Mouse (Mus musculus) midbrain, embryonic 13.5 days (tissue): ENCODE measurements around the gene Ltb4r1. TPM values are rescaled to one million over a fixed set of nuclear protein-coding genes. Genes with fewer than 3 reads are reported as not detected.

Source experiments
- ATAC-seq: fragments of 200-750 bp; cut with Nextera tagmentation; 2 replicates; pipeline ENCODE4 v1.8.0; 2017; ENCODE audit warnings: mild to moderate bottlenecking, moderate TSS enrichment, moderate library complexity
- H3K27ac ChIP-seq: fragments of 300-500 bp; sonication (generic); 2 replicates; pipeline ENCODE4 v1.5.1; 2015; ENCODE audit warnings: inconsistent platforms, mild to moderate bottlenecking, moderate library complexity
- H3K27me3 ChIP-seq: fragments of 300-500 bp; sonication (generic); 2 replicates; pipeline ENCODE4 v1.6.1; 2015; ENCODE audit warnings: mild to moderate bottlenecking, inconsistent platforms
- H3K36me3 ChIP-seq: fragments of 300-500 bp; sonication (generic); 2 replicates; pipeline ENCODE4 v1.6.1; 2015; ENCODE audit warnings: mild to moderate bottlenecking, inconsistent platforms
- H3K4me1 ChIP-seq: fragments of 300-500 bp; sonication (generic); replicated peaks from 2 replicates; pipeline ENCODE4 v1.6.1; 2015; ENCODE audit warnings: inconsistent platforms
- H3K4me2 ChIP-seq: fragments of 300-500 bp; sonication (generic); replicated peaks from 2 replicates; pipeline ENCODE4 v1.6.1; 2015; ENCODE audit warnings: moderate library complexity, mild to moderate bottlenecking, inconsistent platforms
- H3K4me3 ChIP-seq: fragments of 300-500 bp; sonication (generic); replicated peaks from 2 replicates; pipeline ENCODE4 v1.5.1; 2015; ENCODE audit warnings: mild to moderate bottlenecking, inconsistent platforms
- H3K9ac ChIP-seq: fragments of 300-500 bp; sonication (generic); replicated peaks from 2 replicates; pipeline ENCODE4 v1.6.1; 2015; ENCODE audit warnings: mild to moderate bottlenecking, inconsistent platforms
- H3K9me3 ChIP-seq: fragments of 300-500 bp; sonication (generic); 2 replicates; pipeline ENCODE4 v1.6.1; 2016; ENCODE audit warnings: mild to moderate bottlenecking, inconsistent platforms
- WGBS: fragments of 180-500 bp; shearing (Covaris S2); methylation state at CpG from one replicate; pipeline ENCODE4 v1.1.7; 2015; 5-methylcytosine and 5-hydroxymethylcytosine counted together
- polyA plus RNA-seq: library from polyadenylated mRNA; unstranded; fragments of >200 nt; fragmentation: Nextera tagmentation; extraction: Ambion mirVana; gene quantifications from 2 replicates; pipeline ENCODE4 v1.2.1, GENCODE M21; 2015

Ltb4r1 gene
- polyA plus RNA-seq, result 0.26 TPM in 1 of 2 replicates, not detected in the other

- WGBS, result 75% methylated on average over 4 of the region's 4 CpGs
- Histone ChIP-seq H3K27ac (no peak within 1 kb of the TSS), H3K4me1 (peaks cover 20% of the 10 kb centered on the region), H3K36me3 (no peaks in the 10 kb centered on the region), H3K9me3 (no peaks in the 10 kb centered on the region), H3K4me2 (no peak within 1 kb of the TSS), H3K4me3 (no peak within 1 kb of the TSS), H3K9ac (no peak within 1 kb of the TSS), H3K27me3 (peaks cover 92% of the 10 kb centered on the region)
- no peak for ATAC-seq
Measured at GRCm38 (mm10) chr14:55765696-55766095, at the start of gene Ltb4r1. Gene Ltb4r1, plus strand, starts transcription at chr14:55765962.

GRCm38 (mm10) chr14:55716271-55716670 is 49.5 kb upstream of the Ltb4r1 start:
- H3K36me3 ChIP-seq, result peaks cover 43% of the 10 kb centered on the region
- H3K27ac ChIP-seq, result no peak overlapping the region
- H3K4me3 ChIP-seq, result no peak overlapping the region
- no peaks in the 10 kb centered on the region for H3K9me3 ChIP-seq
- no peak overlapping the region for H3K4me2 ChIP-seq
- H3K9ac ChIP-seq, result no peak overlapping the region
- WGBS, result 91% methylated on average over 6 of the region's 6 CpGs
- ATAC-seq, result no peak
- peaks cover 9% of the 10 kb centered on the region for H3K4me1 ChIP-seq
- peaks cover 23% of the 10 kb centered on the region for H3K27me3 ChIP-seq

- H3K9ac ChIP-seq, result no peak overlapping the region
- 92% methylated on average over 8 of the region's 8 CpGs for WGBS
- no peak overlapping the region for H3K27ac ChIP-seq
- ATAC-seq, result no peak
- no peaks in the 10 kb centered on the region for H3K9me3 ChIP-seq
- H3K4me2 ChIP-seq, result no peak overlapping the region
- peaks cover 12% of the 10 kb centered on the region for H3K4me1 ChIP-seq
- H3K4me3 ChIP-seq, result no peak overlapping the region
- peaks cover 43% of the 10 kb centered on the region for H3K36me3 ChIP-seq
- H3K27me3 ChIP-seq, result peaks cover 19% of the 10 kb centered on the region
Measured at GRCm38 (mm10) chr14:55716884-55717283, 48.9 kb upstream of the Ltb4r1 start.

GRCm38 (mm10) chr14:55719737-55720136 is 46.0 kb upstream of the Ltb4r1 start:
- Histone ChIP-seq H3K27me3 (no peaks in the 10 kb centered on the region), H3K4me2 (no peak overlapping the region), H3K36me3 (peaks cover 43% of the 10 kb centered on the region), H3K4me1 (peaks cover 17% of the 10 kb centered on the region), H3K4me3 (no peak overlapping the region), H3K9ac (no peak overlapping the region), H3K27ac (no peak overlapping the region), H3K9me3 (no peaks in the 10 kb centered on the region)
- no peak for ATAC-seq
- WGBS, result 91% methylated on average over 6 of the region's 6 CpGs

GRCm38 (mm10) chr14:55720666-55721065 is 45.1 kb upstream of the Ltb4r1 start:
- ATAC-seq, result no peak
- H3K9me3 ChIP-seq, result no peaks in the 10 kb centered on the region
- WGBS, result 90% methylated on average over 12 of the region's 12 CpGs
- peak overlapping the region; percentile 65; the same call in 1 of the 2 replicates for H3K4me2 ChIP-seq
- no peak overlapping the region for H3K27ac ChIP-seq
- no peaks in the 10 kb centered on the region for H3K27me3 ChIP-seq
- peaks cover 17% of the 10 kb centered on the region for H3K4me1 ChIP-seq
- H3K36me3 ChIP-seq, result peaks cover 43% of the 10 kb centered on the region
- 0 out of 2 replicates have a peak overlapping the region, but pooled peaks have one; percentile 10 for H3K9ac ChIP-seq
- peak overlapping the region; percentile 75; the same call in 1 of the 2 replicates for H3K4me3 ChIP-seq

GRCm38 (mm10) chr14:55721076-55721475 is 44.7 kb upstream of the Ltb4r1 start:
- ATAC-seq, result no peak
- no peaks in the 10 kb centered on the region for H3K27me3 ChIP-seq
- no peaks in the 10 kb centered on the region for H3K9me3 ChIP-seq
- peak overlapping the region; percentile 80 for H3K9ac ChIP-seq
- 72% methylated on average over 6 of the region's 6 CpGs for WGBS
- H3K36me3 ChIP-seq, result peaks cover 41% of the 10 kb centered on the region
- peak overlapping the region; percentile 75 for H3K4me3 ChIP-seq
- H3K4me1 ChIP-seq, result peaks cover 17% of the 10 kb centered on the region
- H3K27ac ChIP-seq, result no peak overlapping the region
- peak overlapping the region; percentile 65 for H3K4me2 ChIP-seq

- H3K4me2 ChIP-seq, result peak within 1 kb of the TSS; percentile 65
- H3K9ac ChIP-seq, result peak within 1 kb of the TSS; percentile 80
- H3K9me3 ChIP-seq, result no peaks in the 10 kb centered on the region
- peaks cover 33% of the 10 kb centered on the region for H3K36me3 ChIP-seq
- H3K4me1 ChIP-seq, result peaks cover 17% of the 10 kb centered on the region
- H3K27ac ChIP-seq, result peak within 1 kb of the TSS; percentile 83
- WGBS, result under 1% methylated on average over 50 of the region's 50 CpGs
- peak within 1 kb of the TSS; percentile 75 for H3K4me3 ChIP-seq
- peak; percentile 98 for ATAC-seq
- H3K27me3 ChIP-seq, result no peaks in the 10 kb centered on the region
Measured at GRCm38 (mm10) chr14:55721700-55722437, 43.9 kb upstream of the Ltb4r1 start, which contains the start of gene Rabggta. Gene Rabggta, minus strand, starts transcription at chr14:55722263.

- Histone ChIP-seq H3K27ac (peak overlapping the region; percentile 83), H3K4me2 (peak overlapping the region; percentile 65), H3K27me3 (no peaks in the 10 kb centered on the region), H3K9ac (peak overlapping the region; percentile 80), H3K4me1 (peaks cover 17% of the 10 kb centered on the region), H3K4me3 (peak overlapping the region; percentile 75), H3K36me3 (peaks cover 27% of the 10 kb centered on the region), H3K9me3 (no peaks in the 10 kb centered on the region)
- 46% methylated on average over 8 of the region's 8 CpGs for WGBS
- no peak; the same call in 1 of the 2 replicates for ATAC-seq
Measured at GRCm38 (mm10) chr14:55722438-55722945, 43.3 kb upstream of the Ltb4r1 start.

GRCm38 (mm10) chr14:55723433-55723832 is 42.3 kb upstream of the Ltb4r1 start:
- peaks cover 18% of the 10 kb centered on the region for H3K36me3 ChIP-seq
- no peak overlapping the region for H3K9ac ChIP-seq
- 92% methylated on average over 7 of the region's 7 CpGs for WGBS
- ATAC-seq, result no peak
- H3K4me1 ChIP-seq, result peaks cover 17% of the 10 kb centered on the region
- H3K27ac ChIP-seq, result no peak overlapping the region
- H3K9me3 ChIP-seq, result no peaks in the 10 kb centered on the region
- no peak overlapping the region for H3K4me2 ChIP-seq
- no peak overlapping the region for H3K4me3 ChIP-seq
- H3K27me3 ChIP-seq, result no peaks in the 10 kb centered on the region

GRCm38 (mm10) chr14:55724411-55724871 is 41.3 kb upstream of the Ltb4r1 start:
- ATAC-seq, result no peak
- Histone ChIP-seq H3K27me3 (no peaks in the 10 kb centered on the region), H3K36me3 (peaks cover 8% of the 10 kb centered on the region; the same call in 1 of the 2 replicates), H3K4me2 (no peak overlapping the region), H3K27ac (no peak overlapping the region), H3K4me3 (no peak overlapping the region), H3K4me1 (peaks cover 17% of the 10 kb centered on the region), H3K9me3 (no peaks in the 10 kb centered on the region), H3K9ac (no peak overlapping the region)
- WGBS, result 65% methylated on average over 8 of the region's 8 CpGs

GRCm38 (mm10) chr14:55726261-55726660 is 39.5 kb upstream of the Ltb4r1 start:
- no peaks in the 10 kb centered on the region for H3K9me3 ChIP-seq
- H3K9ac ChIP-seq, result no peak overlapping the region
- no peaks in the 10 kb centered on the region for H3K36me3 ChIP-seq
- H3K4me2 ChIP-seq, result no peak overlapping the region
- no peak for ATAC-seq
- peaks cover 8% of the 10 kb centered on the region for H3K4me1 ChIP-seq
- H3K27me3 ChIP-seq, result 0 out of 2 replicates have a peak, but pooled peaks cover 3% of the 10 kb centered on the region
- H3K4me3 ChIP-seq, result no peak overlapping the region
- no peak overlapping the region for H3K27ac ChIP-seq

GRCm38 (mm10) chr14:55727889-55728685 is 37.7 kb upstream of the Ltb4r1 start:
- Histone ChIP-seq H3K4me1 (no peaks in the 10 kb centered on the region), H3K4me2 (no peak overlapping the region), H3K36me3 (no peaks in the 10 kb centered on the region), H3K9me3 (no peaks in the 10 kb centered on the region), H3K9ac (no peak overlapping the region), H3K4me3 (no peak overlapping the region), H3K27me3 (0 out of 2 replicates have a peak, but pooled peaks cover 3% of the 10 kb centered on the region), H3K27ac (no peak overlapping the region)
- 81% methylated on average over 8 of the region's 8 CpGs for WGBS
- no peak for ATAC-seq
